Mouse (Mus musculus) testis, adult 2 months (tissue): ENCODE measurements at regions not wholly inside any gene's neighbourhood (a gene's known extent, or its start where the extent isn't known, plus 50 kb on each side); places are given as distances from the start of the nearest gene placed in this dataset.

ENCODE experiments used
- H3K27ac ChIP-seq: fragments of 200-500 bp; 2 replicates; pipeline ENCODE4 v1.5.1; 2012; ENCODE audit warnings: low read depth, low read length; ENCODE audit not compliant: control insufficient read depth, insufficient read depth
- H3K27me3 ChIP-seq: fragments of 200-500 bp; 2 replicates; pipeline ENCODE4 v1.6.1; 2012; ENCODE audit warnings: mild to moderate bottlenecking, low read length, moderate library complexity; ENCODE audit not compliant: control insufficient read depth, insufficient read depth
- H3K36me3 ChIP-seq: fragments of 200-500 bp; 2 replicates; pipeline ENCODE4 v1.6.1; 2012; ENCODE audit warnings: mild to moderate bottlenecking, low read length; ENCODE audit not compliant: control insufficient read depth, insufficient read depth
- H3K4me1 ChIP-seq: fragments of 200-500 bp; 2 replicates; pipeline ENCODE4 v1.6.1; 2012; ENCODE audit warnings: low read length; ENCODE audit not compliant: control insufficient read depth, insufficient read depth
- H3K4me3 ChIP-seq: fragments of 200-500 bp; 2 replicates; pipeline ENCODE4 v1.5.1; 2012; ENCODE audit warnings: low read depth, mild to moderate bottlenecking, low read length, moderate library complexity, mixed read lengths; ENCODE audit not compliant: control insufficient read depth
- CTCF ChIP-seq: fragments of 200-500 bp; IDR thresholded peaks from 2 replicates; pipeline ENCODE4 v1.5.1; 2012; ENCODE audit warnings: low read depth, mild to moderate bottlenecking, inconsistent platforms, low read length, moderate library complexity; ENCODE audit not compliant: control insufficient read depth, insufficient read depth, insufficient replicate concordance
- POLR2A ChIP-seq: fragments of 200-500 bp; IDR thresholded peaks from 2 replicates; pipeline ENCODE4 v1.6.1; 2012; ENCODE audit warnings: low read depth, mild to moderate bottlenecking, inconsistent platforms, low read length, moderate library complexity; ENCODE audit not compliant: control insufficient read depth

DNA sequence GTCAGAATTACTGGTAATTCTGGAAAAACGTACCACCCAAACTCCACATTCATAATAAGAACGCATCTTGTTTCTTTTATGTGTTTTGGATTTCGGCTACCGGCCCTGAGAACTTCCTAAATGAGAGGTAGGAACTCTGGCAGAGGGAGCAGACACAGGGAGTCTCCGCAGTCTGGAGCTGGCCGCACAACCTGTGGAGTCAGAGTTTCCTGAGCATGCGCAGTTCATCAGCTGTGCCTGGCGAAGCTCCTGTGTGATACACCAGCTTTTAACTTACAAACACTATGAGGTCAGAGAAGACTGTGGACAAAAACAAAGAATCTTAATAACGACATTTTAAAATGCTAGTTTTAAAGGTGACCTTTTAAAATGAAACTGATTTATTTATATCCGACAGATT is 177.9 kb downstream of the Lrig3 start:
- Histone ChIP-seq H3K4me1 (peaks cover 3% of the 10 kb centered on the region; the same call in 1 of the 2 replicates), H3K27ac (no peak overlapping the region), H3K4me3 (no peak overlapping the region), H3K27me3 (no peaks in the 10 kb centered on the region), H3K36me3 (no peaks in the 10 kb centered on the region)
- TF ChIP-seq POLR2A (no peak), CTCF (no peak)

DNA sequence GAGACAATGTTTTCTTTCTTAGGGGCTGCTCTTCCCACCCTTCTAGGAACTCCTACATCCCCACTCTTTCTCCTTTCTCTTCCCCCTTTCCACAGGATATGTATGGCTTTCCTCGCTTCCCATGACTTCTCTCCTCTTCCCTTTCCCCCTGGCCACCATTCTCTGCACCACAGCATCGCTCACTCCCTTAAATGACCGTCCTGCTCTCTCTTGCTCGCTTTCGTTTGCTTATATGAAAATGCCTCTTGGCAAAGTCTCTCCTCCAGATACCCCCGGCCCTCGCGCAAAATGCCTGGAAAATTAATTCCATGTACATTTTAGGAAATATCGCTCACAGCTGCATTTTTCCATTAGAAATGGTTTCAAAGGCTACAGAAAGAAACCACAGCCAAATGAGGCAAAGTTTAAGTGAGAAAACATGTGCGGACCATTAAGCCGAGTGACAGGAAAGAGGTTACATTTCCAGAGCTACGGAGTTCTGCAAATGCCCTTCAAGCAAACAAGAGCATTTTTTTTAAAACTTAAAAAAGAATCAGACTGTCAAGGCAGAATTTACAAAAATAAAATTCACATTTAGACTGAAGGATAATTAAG is 178.7 kb downstream of the Lrig3 start:
- H3K27ac ChIP-seq: no peak overlapping the region
- H3K36me3 ChIP-seq: no peaks in the 10 kb centered on the region
- TF ChIP-seq CTCF (no peak), POLR2A (no peak)
- H3K27me3 ChIP-seq: no peaks in the 10 kb centered on the region
- H3K4me1 ChIP-seq: peaks cover 3% of the 10 kb centered on the region; the same call in 1 of the 2 replicates
- no peak overlapping the region for H3K4me3 ChIP-seq

DNA sequence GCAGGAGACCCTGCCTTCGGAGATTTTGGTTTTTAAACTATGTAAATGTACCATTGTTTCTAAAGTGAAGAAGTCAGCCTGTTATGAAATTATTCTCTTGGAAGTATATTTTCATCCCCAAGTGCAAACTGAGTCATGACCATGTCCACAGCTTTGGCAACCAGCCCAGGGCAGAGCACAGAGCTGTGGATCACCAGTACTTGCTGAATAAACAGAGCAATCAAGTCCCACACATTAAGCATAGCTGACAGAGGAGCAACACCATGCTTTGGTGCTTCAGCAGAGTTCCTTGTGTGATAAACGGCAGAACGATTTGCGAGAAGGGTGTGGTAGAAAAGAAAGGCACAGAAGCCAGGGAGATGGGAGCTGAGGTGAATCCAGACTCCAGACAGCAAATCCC is 191.3 kb downstream of the Lrig3 start:
- H3K27me3 ChIP-seq: no peaks in the 10 kb centered on the region
- H3K4me1 ChIP-seq: peaks cover 3% of the 10 kb centered on the region
- TF ChIP-seq CTCF (no peak), POLR2A (no peak)
- H3K4me3 ChIP-seq: no peak overlapping the region
- H3K36me3 ChIP-seq: no peaks in the 10 kb centered on the region
- no peak overlapping the region for H3K27ac ChIP-seq

GRCm38 (mm10) chr10:126165215-126165614 is 199.2 kb downstream of the Lrig3 start:
- H3K4me1 ChIP-seq: no peaks in the 10 kb centered on the region; the same call in 1 of the 2 replicates
- TF ChIP-seq CTCF (no peak), POLR2A (no peak)
- H3K36me3 ChIP-seq: no peaks in the 10 kb centered on the region
- no peaks in the 10 kb centered on the region for H3K27me3 ChIP-seq
- H3K27ac ChIP-seq: no peak overlapping the region
- H3K4me3 ChIP-seq: no peak overlapping the region

DNA sequence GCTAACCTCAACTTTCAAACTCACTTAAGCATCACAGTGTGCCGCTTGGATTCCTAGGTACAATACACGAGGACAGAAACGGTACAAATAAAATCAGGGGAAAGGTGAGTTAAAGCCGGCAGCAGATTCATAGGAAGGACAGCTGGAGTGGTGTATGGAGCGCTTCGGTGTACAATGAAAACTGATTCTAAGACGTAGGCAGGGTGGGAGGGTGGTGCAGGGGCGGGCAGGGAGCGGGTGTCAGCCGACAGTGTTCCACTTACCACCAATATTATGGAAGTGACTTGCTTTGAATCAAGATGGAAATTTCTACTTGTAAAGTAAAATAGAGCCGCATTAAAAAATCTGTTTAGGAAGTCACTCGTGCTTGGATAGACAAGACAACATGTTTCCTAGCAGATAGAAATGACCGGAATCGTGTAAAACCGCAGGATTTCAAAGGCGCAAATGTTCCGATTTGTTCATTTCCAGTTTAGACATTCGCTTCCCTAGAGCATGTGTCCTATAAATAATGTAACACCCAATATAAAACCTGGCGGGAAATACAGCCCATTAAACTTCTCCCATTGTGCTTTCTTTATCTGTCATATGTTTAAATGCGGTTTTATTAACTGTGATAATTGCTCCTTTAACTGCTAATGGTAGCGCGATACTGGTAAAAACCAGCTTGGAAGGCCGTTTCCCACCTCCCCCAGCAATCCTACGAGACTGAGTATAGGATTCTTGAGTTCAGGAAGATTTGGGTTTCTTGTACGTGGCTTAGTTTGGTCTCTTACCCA is 203.3 kb downstream of the Lrig3 start:
- H3K4me3 ChIP-seq: no peak overlapping the region
- TF ChIP-seq CTCF (no peak), POLR2A (no peak)
- H3K36me3 ChIP-seq: no peaks in the 10 kb centered on the region
- no peaks in the 10 kb centered on the region; the same call in 1 of the 2 replicates for H3K4me1 ChIP-seq
- no peak overlapping the region for H3K27ac ChIP-seq
- H3K27me3 ChIP-seq: no peaks in the 10 kb centered on the region

GRCm38 (mm10) chr10:126169874-126170163 is 203.9 kb downstream of the Lrig3 start:
- no peaks in the 10 kb centered on the region; the same call in 1 of the 2 replicates for H3K4me1 ChIP-seq
- no peak overlapping the region for H3K27ac ChIP-seq
- H3K36me3 ChIP-seq: no peaks in the 10 kb centered on the region
- no peaks in the 10 kb centered on the region for H3K27me3 ChIP-seq
- TF ChIP-seq CTCF: peak; percentile 25; the same call in 1 of the 2 replicates
- no peak for TF ChIP-seq POLR2A
- no peak overlapping the region for H3K4me3 ChIP-seq

DNA sequence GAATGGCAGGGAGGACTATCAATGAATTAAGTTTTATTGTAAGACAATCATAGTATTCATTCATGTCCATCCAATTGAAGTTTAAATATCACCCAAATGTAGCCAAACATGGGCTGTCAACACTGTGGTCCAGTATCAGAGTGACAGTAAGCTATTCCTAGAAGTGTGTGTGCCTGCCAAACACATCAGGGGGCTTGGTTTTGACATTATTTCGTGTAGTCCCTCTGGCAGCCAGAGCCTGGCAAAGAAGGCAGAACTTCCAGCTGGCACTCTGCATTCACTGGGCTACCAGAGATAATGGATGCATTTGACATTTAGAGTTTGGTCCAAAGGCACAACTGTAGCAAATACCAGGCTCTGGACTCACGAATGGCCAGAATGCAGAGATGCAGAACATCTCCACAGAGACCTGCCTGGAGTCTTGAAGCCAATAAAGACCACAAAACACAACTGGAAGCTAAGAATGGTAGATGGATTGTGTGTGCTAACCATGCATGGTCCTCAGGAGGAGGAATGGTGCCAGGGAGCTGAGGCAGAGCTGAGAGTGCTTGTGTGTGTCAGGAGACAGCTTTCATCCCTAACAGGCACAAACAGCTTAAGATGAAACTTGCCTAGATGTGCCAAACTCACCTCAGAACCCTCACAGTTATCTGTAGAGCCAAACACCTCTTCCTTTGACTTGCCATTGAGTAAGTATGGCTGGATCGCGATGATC is 210.9 kb downstream of the Lrig3 start:
- no peaks in the 10 kb centered on the region for H3K4me1 ChIP-seq
- no peaks in the 10 kb centered on the region for H3K36me3 ChIP-seq
- no peak for TF ChIP-seq POLR2A
- no peak for TF ChIP-seq CTCF
- H3K27me3 ChIP-seq: no peaks in the 10 kb centered on the region
- H3K27ac ChIP-seq: no peak overlapping the region
- no peak overlapping the region for H3K4me3 ChIP-seq
